In genomic region chr7:98071620-98072019, GRCm38 (mm10) we compare ENCODE assay signal across 8 mouse cellular contexts. TPM values are rescaled to one million over a fixed set of nuclear protein-coding genes. Genes with fewer than 3 reads are reported as not detected.
DNase-seq lines count a peak whose midpoint lies in the region; ATAC-seq lines count a peak whose summit lies in the region.

No protein-coding gene starts in this region.

- ATAC-seq in inflammation-experienced regulatory T-cells, adult 6 months = peak; percentile 78
- ATAC-seq in megakaryocyte-erythroid progenitor cell, adult 5-6 weeks (replicated peaks; ENCODE audit: low FRiP score, low TSS enrichment, poor library complexity, severe bottlenecking) = peak; percentile 89

- DNase-seq in R1 (ENCODE audit: low read depth, low spot score) = peak; percentile 81
- peak; percentile 82 for DNase-seq in cerebellum, adult 9-10 months
- peak; percentile 30 to 65 for DNase-seq in frontal cortex, postnatal 14 days (ENCODE audit: low spot score in 2 of 2)
- DNase-seq in left cerebral cortex, adult 8-10 months (ENCODE audit: low spot score in 2 of 2) = peak; percentile 27 to 64
- DNase-seq in right cerebral cortex, postnatal 36 days (ENCODE audit: low spot score in 2 of 2) = peak; percentile 39 to 61
- peak; percentile 59 for DNase-seq in yolk sac, embryonic 10.5 days (ENCODE audit: low spot score)

RNA-seq across cellular contexts. Expression of gene Myo7a, which starts 47.7 kb away (rescaled TPM):
- polyA plus RNA-seq in inflammation-experienced regulatory T-cells, adult 6 months (2017; shearing (Covaris generic)) = 1 to 10 TPM; 1.4 to 2.1 (median 1.7) TPM
- 10 to 100 TPM; 11.1 to 15.8 (median 14.0) TPM for total RNA-seq in left cerebral cortex, adult 8-10 months (2022)
- total RNA-seq in megakaryocyte-erythroid progenitor cell, adult 5-6 weeks (2014; fragmentation: Nextera tagmentation) = 2.3 and 6.1 TPM in 2 replicates
- 1.9 and 10.8 TPM in 2 replicates for total RNA-seq in megakaryocyte-erythroid progenitor cell, adult 5-6 weeks (2017)

Comparison
In these comparisons a context has a peak if more than half of its experiments do, and no peak if none do; other contexts are left out.
1. Peak in every context shown above with its lines: DNase-seq and ATAC-seq.